Mouse (Mus musculus) mouse trophoblast stem cell (cell line): ENCODE results near the gene Rgp1.
"Not testable (repeated sequence)": the region's sequence is repeated elsewhere in the genome, so short reads cannot be mapped to it uniquely, and the experiment has no call there.

Experiments used
- in situ Hi-C, 2 experiments: fragments of 300-500 bp; cut with MseI, MboI; formaldehyde crosslinking; loops; 2 replicates in 1 of 2; 3 replicates in 1 of 2; pipeline ENCODE4 v1.15.1; 2025

Rgp1 gene

DNA sequence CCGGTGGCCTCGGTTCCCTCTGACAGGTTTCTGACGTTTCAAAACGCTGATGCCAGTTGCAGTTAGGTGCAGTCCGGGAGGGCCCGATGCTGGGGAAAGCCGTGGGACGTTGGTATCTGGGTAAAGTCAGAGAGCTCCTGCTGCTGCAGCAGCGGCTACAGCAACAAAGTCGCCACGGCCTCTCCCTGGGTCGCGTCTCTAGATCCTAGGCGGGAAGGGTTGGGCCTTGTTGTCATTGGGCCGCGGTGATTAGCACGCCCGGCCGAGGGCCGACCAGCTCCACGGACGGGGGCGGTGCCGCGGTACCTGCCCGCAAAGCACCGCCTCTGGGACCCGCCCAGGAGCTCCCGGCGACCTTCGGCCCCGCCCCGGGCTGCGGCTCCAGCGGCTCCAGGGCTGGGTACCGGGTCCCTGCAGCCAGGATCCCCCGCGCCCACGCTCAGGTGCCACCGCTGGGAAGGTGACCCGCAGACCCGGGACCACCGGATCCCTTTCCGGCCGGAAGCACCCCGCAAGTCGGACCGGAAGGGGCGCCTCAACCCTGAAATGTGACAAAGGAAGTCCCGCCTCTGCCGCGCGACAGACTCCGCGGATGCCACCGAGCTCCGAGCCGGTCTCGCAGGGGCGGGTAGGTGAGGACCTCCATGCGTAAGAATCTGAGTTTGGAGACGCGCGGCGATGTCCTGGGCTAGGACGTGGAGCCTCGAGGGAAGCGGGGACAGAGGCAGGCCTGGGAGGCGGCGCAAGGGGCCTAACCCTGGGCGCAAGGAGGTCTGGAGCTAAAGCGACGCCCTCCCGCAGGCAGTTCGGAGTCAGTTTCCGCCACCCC, at the start of gene Rgp1, which contains the start of gene Gba2:
Gene Rgp1, plus strand, starts transcription at position 340 of the 829 bp plus-strand sequence.
Gene Gba2, minus strand, starts transcription at position 498 of the 829 bp plus-strand sequence.
- in situ Hi-C loops: no loop called here

DNA sequence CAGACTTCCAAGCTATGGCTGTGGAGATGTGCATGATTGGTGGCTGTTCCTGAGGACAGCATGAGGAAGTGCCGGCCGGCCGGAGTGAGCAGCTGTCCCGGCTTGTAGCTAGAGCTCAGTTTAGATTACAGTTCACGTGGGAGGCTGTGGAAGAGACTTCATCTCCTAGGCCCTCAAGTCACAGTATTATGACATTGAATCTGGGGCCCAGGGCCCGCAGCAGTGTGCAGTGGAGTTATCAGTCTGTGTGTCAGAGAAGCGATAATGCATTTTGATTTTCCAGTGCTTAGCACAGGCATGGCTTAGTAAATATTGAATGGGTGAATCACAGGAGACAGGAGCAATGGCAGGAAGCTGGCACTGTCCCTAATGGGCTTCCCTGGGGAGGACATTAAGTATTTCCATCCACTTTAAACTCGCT, 48.4 kb upstream of the Rgp1 start:
- in situ Hi-C loops: no loop called here

DNA sequence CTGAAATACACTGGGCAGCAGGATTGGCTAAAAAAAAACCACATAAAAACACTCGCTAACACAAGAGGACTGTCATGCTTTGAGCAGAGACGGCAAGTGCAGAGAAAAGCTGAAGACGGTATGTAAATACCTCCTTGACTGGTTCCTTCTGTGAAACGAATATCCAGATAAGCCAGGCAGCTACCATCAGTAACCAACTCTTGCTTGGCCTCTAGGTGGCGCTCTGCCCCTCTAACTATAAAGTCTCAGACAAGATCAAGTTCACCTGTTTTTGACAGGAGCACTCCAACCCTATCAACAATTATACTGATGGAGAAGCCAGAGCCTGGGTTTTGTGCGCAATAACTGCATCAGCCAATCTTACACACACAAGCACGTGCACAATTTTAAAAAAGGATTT, 47.9 kb upstream of the Rgp1 start:
- in situ Hi-C loops: no loop called here

DNA sequence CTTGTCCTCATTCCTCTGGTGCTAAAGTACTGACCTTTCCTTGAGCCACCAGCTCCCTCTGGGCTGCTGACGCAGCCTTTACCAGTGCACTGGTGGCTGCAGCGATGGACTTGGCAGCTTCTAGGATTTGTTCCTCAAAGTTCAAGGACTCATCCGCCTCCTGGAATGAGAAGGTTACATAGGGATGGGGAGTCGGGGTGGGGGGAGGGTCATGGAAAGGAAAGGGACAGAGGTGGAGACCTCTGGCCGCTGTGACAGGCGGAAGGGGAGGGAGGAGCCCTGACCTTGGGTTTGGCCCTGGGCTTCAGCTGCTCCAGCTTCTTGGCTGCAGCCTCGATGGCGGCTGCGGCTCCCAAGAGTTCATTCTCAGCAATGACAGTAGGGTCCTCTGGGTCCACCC, 45.2 kb upstream of the Rgp1 start:
- in situ Hi-C loops: no loop called here

DNA sequence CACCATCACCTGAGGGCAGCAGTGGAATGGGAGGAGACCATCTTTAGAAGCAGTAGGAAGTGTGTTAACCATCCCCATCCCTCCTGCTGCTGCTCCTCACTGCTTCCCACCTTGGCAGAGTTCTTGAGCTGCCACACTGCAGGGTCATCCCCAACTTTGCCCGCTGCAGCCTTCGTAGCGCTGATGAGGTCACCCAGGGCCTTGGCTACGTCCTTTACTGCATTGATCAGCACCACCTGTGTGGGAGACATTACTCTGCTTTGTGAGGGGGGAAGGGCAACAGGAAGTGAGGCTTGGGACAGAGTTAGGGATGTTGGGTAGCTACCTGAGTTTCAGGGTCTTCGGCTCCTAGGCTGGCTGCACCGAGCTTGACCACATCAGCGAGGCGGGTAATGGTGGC, 42.9 kb upstream of the Rgp1 start:
- in situ Hi-C loops: no loop called here

DNA sequence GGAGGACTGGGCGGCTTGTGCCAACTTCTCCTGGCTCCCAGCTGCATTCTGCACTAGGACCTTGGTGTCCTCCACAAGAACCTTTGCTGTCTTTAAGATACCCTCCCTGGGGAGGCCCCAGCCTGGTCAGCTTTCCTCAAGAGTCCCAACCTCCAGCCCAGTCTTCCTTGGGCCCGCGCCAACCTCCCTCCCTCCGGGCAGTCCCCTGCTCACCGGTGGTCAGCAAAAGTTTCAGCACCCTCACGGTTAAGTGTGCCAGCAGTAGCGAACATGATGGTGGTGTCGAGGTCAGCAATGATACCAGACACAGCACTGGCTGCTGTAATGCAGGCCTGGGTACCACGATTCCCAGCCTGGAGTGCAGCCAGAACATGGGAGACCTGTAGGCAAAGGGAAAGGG, 42.5 kb upstream of the Rgp1 start:
- in situ Hi-C loops: no loop called here

GRCm38 (mm10) chr4:43542044-43542443, 36.5 kb upstream of the Rgp1 start:
- in situ Hi-C loops: no loop called here

- in situ Hi-C loops: no loop called here
Measured at GRCm38 (mm10) chr4:43546375-43547047, 32.0 kb upstream of the Rgp1 start.

DNA sequence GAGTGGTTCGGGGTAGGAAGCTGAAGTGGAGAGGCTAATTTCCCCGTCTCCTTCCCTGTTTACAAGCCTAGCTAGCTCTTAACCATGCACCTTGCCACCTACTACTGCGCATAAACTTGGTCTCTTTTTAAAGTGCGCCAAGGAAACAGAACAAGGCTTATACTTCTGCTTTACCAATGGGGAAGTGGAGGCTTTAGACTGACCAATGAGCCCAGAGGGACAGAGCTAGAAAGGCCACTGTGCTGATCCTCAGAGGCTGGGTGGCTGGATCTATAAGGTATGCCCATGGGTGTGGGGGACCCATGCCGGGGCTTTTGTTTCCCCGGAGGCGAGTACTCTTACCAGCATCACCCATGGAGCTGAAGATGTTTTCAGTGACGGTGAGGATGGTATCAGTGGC, 31.4 kb upstream of the Rgp1 start:
- in situ Hi-C loops: no loop called here

- in situ Hi-C loops: no loop called here
Measured at GRCm38 (mm10) chr4:43549055-43549454, 29.5 kb upstream of the Rgp1 start.

- in situ Hi-C loops: not testable (repeated sequence)
Measured at GRCm38 (mm10) chr4:43551854-43552253, 26.7 kb upstream of the Rgp1 start.

DNA sequence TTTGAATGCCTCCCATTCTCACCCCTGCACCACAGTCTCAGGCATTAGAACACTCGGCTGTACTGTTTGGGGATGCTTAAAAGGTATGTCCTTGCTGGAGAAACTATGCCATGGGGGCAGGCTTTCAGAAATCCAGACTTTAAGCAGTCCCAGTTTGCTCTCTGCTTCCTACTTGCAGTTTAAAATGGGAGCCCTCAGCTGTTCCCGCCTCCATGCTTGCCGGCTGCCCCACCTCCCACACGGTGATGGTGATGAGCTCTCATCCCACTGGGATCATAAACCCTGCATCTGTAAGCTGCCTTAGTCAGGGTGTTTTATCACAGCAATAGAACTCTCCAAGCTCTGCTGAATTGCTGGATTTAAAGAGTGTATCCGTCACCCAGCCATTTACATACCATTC, 26.1 kb upstream of the Rgp1 start:
- in situ Hi-C loops: no loop called here

DNA sequence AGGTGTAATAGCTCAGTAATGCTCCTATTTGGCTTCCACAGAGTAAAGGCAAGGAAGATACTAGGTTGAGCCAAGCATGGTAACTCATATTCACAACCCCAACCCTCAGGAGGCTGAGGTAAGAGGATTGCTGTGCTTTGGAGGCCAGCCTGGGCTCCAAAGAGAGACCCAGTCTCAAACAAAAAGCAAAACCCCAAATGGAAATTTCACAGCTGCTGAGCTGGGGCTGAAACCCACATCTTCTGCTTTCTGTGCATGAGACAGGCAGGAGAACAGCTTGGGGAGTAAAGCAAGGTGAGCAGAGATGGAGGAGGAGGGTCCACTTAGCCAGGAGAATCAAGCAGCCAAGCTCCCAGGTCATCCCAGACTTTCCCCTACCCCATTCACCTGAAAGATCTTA, 24.6 kb upstream of the Rgp1 start:
- in situ Hi-C loops: no loop called here

DNA sequence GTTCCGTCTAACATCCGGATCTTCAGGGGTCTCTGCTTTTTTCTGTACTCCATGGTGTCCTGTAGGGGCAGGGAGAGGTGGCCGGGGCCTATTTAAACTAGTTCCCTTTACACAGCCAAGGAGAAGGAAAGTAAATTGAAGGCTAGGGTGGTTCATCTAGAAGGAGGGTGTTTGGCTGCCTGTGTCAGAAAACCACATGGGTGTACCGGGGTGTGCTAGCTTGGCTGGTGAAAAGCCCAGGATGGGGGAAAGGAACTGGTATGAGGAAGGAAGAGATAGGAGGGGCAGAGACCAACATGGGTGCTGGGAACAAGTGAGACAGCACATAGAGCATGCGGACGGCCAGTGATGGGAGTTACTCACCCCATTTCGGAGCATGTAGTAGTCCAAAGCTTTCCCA, 22.6 kb upstream of the Rgp1 start:
- in situ Hi-C loops: no loop called here

- in situ Hi-C loops: no loop called here
Measured at GRCm38 (mm10) chr4:43558028-43558630, 20.4 kb upstream of the Rgp1 start.

- in situ Hi-C loops: no loop called here
Measured at GRCm38 (mm10) chr4:43558631-43559356, 19.7 kb upstream of the Rgp1 start.

- in situ Hi-C loops: no loop called here
Measured at GRCm38 (mm10) chr4:43559519-43560242, 18.8 kb upstream of the Rgp1 start.

- in situ Hi-C loops: no loop called here
Measured at GRCm38 (mm10) chr4:43560243-43560611, 18.3 kb upstream of the Rgp1 start.

DNA sequence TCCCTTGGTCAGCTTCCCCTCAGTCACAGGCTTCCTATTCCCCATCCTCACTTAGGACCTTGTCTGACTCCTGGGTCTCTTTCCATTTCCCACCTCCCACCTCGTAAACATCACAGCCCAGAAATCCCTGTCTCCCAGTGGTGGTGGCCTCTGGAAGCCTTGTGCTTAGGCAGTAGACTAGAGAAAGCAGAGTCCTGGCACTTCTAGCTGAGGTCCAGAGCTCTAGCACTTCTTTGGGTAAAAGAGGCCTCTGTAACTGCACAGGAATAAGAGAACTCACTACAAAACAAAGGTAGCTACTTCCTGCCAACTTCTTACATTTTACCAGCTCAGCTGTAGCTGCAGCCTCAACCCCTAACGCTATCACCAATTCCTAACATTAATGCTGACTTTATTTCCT, 17.5 kb upstream of the Rgp1 start:
- in situ Hi-C loops: no loop called here

DNA sequence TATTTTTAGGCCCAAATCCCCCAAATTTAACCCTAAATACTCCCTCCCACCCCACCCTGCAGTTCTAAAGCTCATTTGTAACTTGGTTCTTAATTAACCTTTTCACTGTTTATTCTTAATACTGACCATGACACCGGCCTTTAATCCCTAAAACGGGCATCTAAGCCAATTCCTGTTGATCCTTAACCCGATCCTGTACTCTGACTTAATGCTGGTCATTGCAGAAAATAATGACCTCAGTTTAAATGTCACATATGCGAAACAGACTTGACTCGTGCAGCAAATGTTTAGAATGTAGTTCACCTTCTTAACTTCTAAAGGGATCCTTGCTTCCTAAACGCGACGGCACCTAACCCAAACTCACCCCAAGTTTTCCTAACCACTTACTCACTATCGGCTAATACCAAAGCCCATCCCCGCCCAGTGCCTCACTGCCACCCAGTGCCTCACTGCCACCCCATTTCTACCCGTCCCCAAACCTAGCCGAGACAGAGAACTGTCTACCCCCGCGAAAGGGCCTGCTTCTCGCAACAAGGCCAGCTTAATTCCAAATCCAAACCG, 17.0 kb upstream of the Rgp1 start:
- in situ Hi-C loops: no loop called here
